Mouse (Mus musculus): Measurements from ENCODE around the gene Serpinf1. TPM values are rescaled to one million over a fixed set of nuclear protein-coding genes. Genes with fewer than 3 reads are reported as not detected.

The Serpinf1 gene
- 18.2 TPM for polyA plus RNA-seq (2015; fragmentation: Illumina TruSeq; extraction: RNeasy Lipid Tissue Mini Kit (QIAGEN cat#74804); ENCODE audit: low read depth, low replicate concordance)

GRCm38 (mm10) chr11:75422013-75422792, at the start of gene Serpinf1:
TSS of gene Serpinf1 (minus strand) at chr11:75422701.

GRCm38 (mm10) chr11:75460844-75461742, 38.6 kb upstream of the Serpinf1 start, which contains the start of gene Tlcd2:
TSS of gene Tlcd2 (plus strand) at chr11:75461715.

GRCm38 (mm10) chr11:75453991-75454930, 31.8 kb upstream of the Serpinf1 start, which contains the start of gene Wdr81:
TSS of gene Wdr81 (minus strand) at chr11:75454717.

GRCm38 (mm10) chr11:75439363-75439762, 16.9 kb upstream of the Serpinf1 start, which contains the start of gene Serpinf2:
TSS of gene Serpinf2 (minus strand) at chr11:75439591.

Other genes with a start within 250 kb of the Serpinf1 start
- gene Ovca2, start 243.9 kb downstream of the Serpinf1 start, polyA plus RNA-seq (2015; fragmentation: Illumina TruSeq; extraction: RNeasy Lipid Tissue Mini Kit (QIAGEN cat#74804); ENCODE audit: low read depth, low replicate concordance): 13.2 TPM
- 16.6 TPM for gene Dph1, start 231.5 kb downstream of the Serpinf1 start, polyA plus RNA-seq (2015; fragmentation: Illumina TruSeq; extraction: RNeasy Lipid Tissue Mini Kit (QIAGEN cat#74804); ENCODE audit: low read depth, low replicate concordance)
- gene Rtn4rl1, start 228.9 kb downstream of the Serpinf1 start, polyA plus RNA-seq (2015; fragmentation: Illumina TruSeq; extraction: RNeasy Lipid Tissue Mini Kit (QIAGEN cat#74804); ENCODE audit: low read depth, low replicate concordance): 38.6 TPM
- gene Rpa1, start 74.4 kb downstream of the Serpinf1 start, polyA plus RNA-seq (2015; fragmentation: Illumina TruSeq; extraction: RNeasy Lipid Tissue Mini Kit (QIAGEN cat#74804); ENCODE audit: low read depth, low replicate concordance): 56.3 TPM
- 8.3 TPM for gene Smyd4, start 74.3 kb downstream of the Serpinf1 start, polyA plus RNA-seq (2015; fragmentation: Illumina TruSeq; extraction: RNeasy Lipid Tissue Mini Kit (QIAGEN cat#74804); ENCODE audit: low read depth, low replicate concordance)
- 0.34 TPM for gene Serpinf2, start 16.9 kb upstream of the Serpinf1 start, polyA plus RNA-seq (2015; fragmentation: Illumina TruSeq; extraction: RNeasy Lipid Tissue Mini Kit (QIAGEN cat#74804); ENCODE audit: low read depth, low replicate concordance)
- 10.1 TPM for gene Wdr81, start 32.0 kb upstream of the Serpinf1 start, polyA plus RNA-seq (2015; fragmentation: Illumina TruSeq; extraction: RNeasy Lipid Tissue Mini Kit (QIAGEN cat#74804); ENCODE audit: low read depth, low replicate concordance)
- gene Tlcd2, start 39.0 kb upstream of the Serpinf1 start, polyA plus RNA-seq (2015; fragmentation: Illumina TruSeq; extraction: RNeasy Lipid Tissue Mini Kit (QIAGEN cat#74804); ENCODE audit: low read depth, low replicate concordance): 1.2 TPM
- 68.6 TPM for gene Prpf8, start 64.1 kb upstream of the Serpinf1 start, polyA plus RNA-seq (2015; fragmentation: Illumina TruSeq; extraction: RNeasy Lipid Tissue Mini Kit (QIAGEN cat#74804); ENCODE audit: low read depth, low replicate concordance)
- gene Rilp, start 87.4 kb upstream of the Serpinf1 start, polyA plus RNA-seq (2015; fragmentation: Illumina TruSeq; extraction: RNeasy Lipid Tissue Mini Kit (QIAGEN cat#74804); ENCODE audit: low read depth, low replicate concordance): 1.1 TPM
- gene Scarf1, start 90.8 kb upstream of the Serpinf1 start, polyA plus RNA-seq (2015; fragmentation: Illumina TruSeq; extraction: RNeasy Lipid Tissue Mini Kit (QIAGEN cat#74804); ENCODE audit: low read depth, low replicate concordance): 1.3 TPM
- 23.8 TPM for gene Slc43a2, start 109.0 kb upstream of the Serpinf1 start, polyA plus RNA-seq (2015; fragmentation: Illumina TruSeq; extraction: RNeasy Lipid Tissue Mini Kit (QIAGEN cat#74804); ENCODE audit: low read depth, low replicate concordance)
- 282 TPM for gene Pitpna, start 165.4 kb upstream of the Serpinf1 start, polyA plus RNA-seq (2015; fragmentation: Illumina TruSeq; extraction: RNeasy Lipid Tissue Mini Kit (QIAGEN cat#74804); ENCODE audit: low read depth, low replicate concordance)
- 39.6 TPM for gene Inpp5k, start 208.3 kb upstream of the Serpinf1 start, polyA plus RNA-seq (2015; fragmentation: Illumina TruSeq; extraction: RNeasy Lipid Tissue Mini Kit (QIAGEN cat#74804); ENCODE audit: low read depth, low replicate concordance)
- gene Myo1c, start 227.8 kb upstream of the Serpinf1 start, polyA plus RNA-seq (2015; fragmentation: Illumina TruSeq; extraction: RNeasy Lipid Tissue Mini Kit (QIAGEN cat#74804); ENCODE audit: low read depth, low replicate concordance): 12.5 TPM

Data from brain, adult 10 weeks (tissue).